Mouse (Mus musculus) liver, embryonic 14.5 days (tissue): Measurements from ENCODE around the gene Echs1. TPM values are rescaled to one million over a fixed set of nuclear protein-coding genes. Genes with fewer than 3 reads are reported as not detected.

Experiments
- ATAC-seq: fragments of 200-750 bp; cut with Nextera tagmentation; 2 replicates; pipeline ENCODE4 v1.8.0; 2017; ENCODE audit warnings: moderate number of reproducible peaks, mild to moderate bottlenecking, moderate library complexity; ENCODE audit not compliant: insufficient read depth
- DNase-seq, 3 experiments: peaks; one replicate each; pipeline ENCODE4 v3.0.0-alpha.2; 2012 to 2013; ENCODE audit warnings: low read depth in 3 of 3, low spot score in 3 of 3
- H3K27ac ChIP-seq: fragments of 300-500 bp; sonication (generic); 2 replicates; pipeline ENCODE4 v1.5.1; 2014; ENCODE audit warnings: moderate library complexity, mild to moderate bottlenecking, control low read depth, inconsistent platforms
- H3K27me3 ChIP-seq: fragments of 300-500 bp; sonication (generic); 2 replicates; pipeline ENCODE4 v1.6.1; 2014; ENCODE audit warnings: mild to moderate bottlenecking, low read length, moderate library complexity; ENCODE audit not compliant: control insufficient read depth, insufficient read depth
- H3K36me3 ChIP-seq: fragments of 300-500 bp; sonication (generic); replicated peaks from 2 replicates; pipeline ENCODE4 v1.6.1; 2014; ENCODE audit warnings: low read depth; ENCODE audit not compliant: control insufficient read depth, insufficient read depth
- H3K4me1 ChIP-seq, 2 experiments: fragments of 200-500 bp in 1 of 2; fragments of 300-500 bp in 1 of 2; sonication (generic) in 1 of 2; replicated peaks; 2 replicates each; pipeline ENCODE4 v1.6.1; 2012 to 2014; ENCODE audit warnings: antibody characterized with exemption in 1 of 2, inconsistent platforms in 1 of 2, low read length in 1 of 2; ENCODE audit not compliant: control insufficient read depth in 2 of 2, insufficient read depth in 2 of 2
- H3K4me2 ChIP-seq: fragments of 300-500 bp; sonication (generic); 2 replicates; pipeline ENCODE4 v1.6.1; 2014; ENCODE audit warnings: low read depth, mild to moderate bottlenecking, control low read depth, moderate library complexity
- H3K4me3 ChIP-seq, 2 experiments: fragments of 200-500 bp in 1 of 2; fragments of 300-500 bp in 1 of 2; sonication (generic) in 1 of 2; 2 replicates each; pipeline ENCODE4 v1.5.1; 2012 to 2014; ENCODE audit warnings: low read depth in 2 of 2, low read length in 2 of 2, mild to moderate bottlenecking in 2 of 2, control low read depth in 1 of 2, inconsistent platforms in 1 of 2, moderate library complexity in 1 of 2; ENCODE audit not compliant: insufficient read depth in 1 of 2
- H3K9ac ChIP-seq: fragments of 300-500 bp; sonication (generic); replicated peaks from 2 replicates; pipeline ENCODE4 v1.6.1; 2014; ENCODE audit warnings: mild to moderate bottlenecking, control low read depth, moderate library complexity
- H3K9me3 ChIP-seq: fragments of 300-500 bp; sonication (generic); 2 replicates; pipeline ENCODE4 v1.6.1; 2016; ENCODE audit warnings: low read length, mixed read lengths; ENCODE audit not compliant: control insufficient read depth
- CTCF ChIP-seq: IDR thresholded peaks from 2 replicates; pipeline ENCODE4 v1.5.1; 2016; ENCODE audit warnings: antibody characterized with exemption, low read depth, control low read depth
- EP300 ChIP-seq: IDR thresholded peaks from 2 replicates; pipeline ENCODE4 v1.6.1; 2016; ENCODE audit warnings: antibody characterized with exemption, low read depth
- WGBS: fragments of 180-500 bp; shearing (Covaris S2); extraction: QIAGEN DNeasy Blood & Tissue Kit; methylation state at CpG from one replicate; pipeline ENCODE4 v1.1.7; 2014; ENCODE audit not compliant: insufficient replicate concordance; 5-methylcytosine and 5-hydroxymethylcytosine counted together
- polyA plus RNA-seq, 2 experiments: library from polyadenylated mRNA; depleted of rRNA in 1 of 2; stranded (reverse) in 1 of 2; unstranded in 1 of 2; fragments of >200 nt; fragmentation: Nextera tagmentation in 1 of 2; extraction: Ambion mirVana in 1 of 2; gene quantifications; 2 replicates each; pipeline versions ENCODE4 v1.2.1 to v1.2.3; 2012 to 2014

Gene Echs1
- polyA plus RNA-seq, 2 experiments: 45.7 to 97.2 TPM

DNA sequence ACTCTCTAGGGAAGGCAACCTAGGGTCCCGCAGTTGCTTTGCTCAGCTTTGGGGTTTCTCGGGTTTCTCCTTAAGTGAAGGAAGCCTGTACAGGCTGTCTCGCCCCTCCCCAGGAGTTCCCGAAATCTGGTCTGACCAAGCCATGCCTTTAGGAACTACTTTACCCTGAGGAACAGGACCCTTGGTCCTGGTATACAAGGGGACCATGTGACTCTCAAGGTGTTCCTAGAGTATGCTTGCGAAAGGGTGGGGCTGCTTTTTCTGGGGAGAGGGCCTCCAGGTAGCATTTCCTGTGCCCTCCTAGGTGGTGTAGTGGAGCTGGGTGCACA is 9.7 kb upstream of the Echs1 start:
- no peak overlapping the region for H3K27ac ChIP-seq
- H3K4me3 ChIP-seq: peak overlapping the region; percentile 60 to 69
- DNase-seq (no peak), ATAC-seq (peak; percentile 29; the same call in 1 of the 2 replicates)
- 6% methylated on average over 5 of the region's 5 CpGs for WGBS
- no peaks in the 10 kb centered on the region for H3K36me3 ChIP-seq
- H3K27me3 ChIP-seq: no peaks in the 10 kb centered on the region
- H3K9me3 ChIP-seq: no peaks in the 10 kb centered on the region
- H3K4me2 ChIP-seq: peak overlapping the region; percentile 88
- H3K4me1 ChIP-seq: peaks cover 5 to 21% of the 10 kb centered on the region in 2 experiments; a peak in 3 of 4 replicates
- TF ChIP-seq EP300: no peak
- TF ChIP-seq CTCF: no peak
- peak overlapping the region; percentile 63 for H3K9ac ChIP-seq

GRCm38 (mm10) chr7:140125278-140126021 is 9.2 kb upstream of the Echs1 start:
- DNase-seq: peak; percentile 74 to 82 (median 77)
- TF ChIP-seq CTCF (no peak), EP300 (no peak)
- Histone ChIP-seq H3K9me3 (no peaks in the 10 kb centered on the region), H3K4me3 (peak overlapping the region; percentile 60 to 69), H3K27ac (no peak overlapping the region), H3K9ac (peak overlapping the region; percentile 63), H3K27me3 (no peaks in the 10 kb centered on the region), H3K4me1 (peaks cover 5 to 21% of the 10 kb centered on the region in 2 experiments; a peak in 3 of 4 replicates), H3K4me2 (peak overlapping the region; percentile 88), H3K36me3 (no peaks in the 10 kb centered on the region)
- peak; percentile 99 for ATAC-seq
- WGBS: 1% methylated on average over 40 of the region's 40 CpGs

GRCm38 (mm10) chr7:140124382-140124781 is 8.1 kb upstream of the Echs1 start:
- 76% methylated on average over 1 of the region's 1 CpGs for WGBS
- no peak overlapping the region for H3K27ac ChIP-seq
- no peak overlapping the region for H3K4me3 ChIP-seq
- H3K27me3 ChIP-seq: no peaks in the 10 kb centered on the region
- peaks cover 5 to 21% of the 10 kb centered on the region in 2 experiments; a peak in 3 of 4 replicates for H3K4me1 ChIP-seq
- no peaks in the 10 kb centered on the region for H3K9me3 ChIP-seq
- no peak overlapping the region for H3K9ac ChIP-seq
- ATAC-seq (no peak), DNase-seq (no peak)
- H3K36me3 ChIP-seq: no peaks in the 10 kb centered on the region
- H3K4me2 ChIP-seq: no peak overlapping the region
- TF ChIP-seq EP300: no peak
- TF ChIP-seq CTCF: no peak

- Histone ChIP-seq H3K27me3 (no peaks in the 10 kb centered on the region), H3K4me2 (no peak overlapping the region), H3K4me3 (no peak overlapping the region), H3K9ac (no peak overlapping the region), H3K9me3 (no peaks in the 10 kb centered on the region), H3K36me3 (no peaks in the 10 kb centered on the region), H3K4me1 (peaks cover 5 to 21% of the 10 kb centered on the region in 2 experiments; a peak in 3 of 4 replicates), H3K27ac (no peak overlapping the region)
- ATAC-seq (no peak), DNase-seq (no peak)
- no peak for TF ChIP-seq EP300
- no peak for TF ChIP-seq CTCF
- WGBS: 11% methylated on average over 4 of the region's 4 CpGs
Measured at GRCm38 (mm10) chr7:140122765-140123164, 6.5 kb upstream of the Echs1 start.

- Histone ChIP-seq H3K4me1 (peaks cover 12 to 25% of the 10 kb centered on the region in 2 experiments), H3K36me3 (no peaks in the 10 kb centered on the region), H3K9ac (no peak overlapping the region), H3K9me3 (no peaks in the 10 kb centered on the region), H3K4me2 (no peak overlapping the region), H3K4me3 (no peak overlapping the region), H3K27ac (no peak overlapping the region), H3K27me3 (no peaks in the 10 kb centered on the region)
- TF ChIP-seq EP300 (no peak), CTCF (no peak)
- DNase-seq: no peak
- ATAC-seq: no peak
- WGBS: 50% methylated on average over 13 of the region's 13 CpGs
Measured at GRCm38 (mm10) chr7:140121338-140121910, 5.1 kb upstream of the Echs1 start.
